Mouse (Mus musculus): ENCODE results near the gene Adamts4.

GRCm38 (mm10) chr1:171275144-171275734, 25.0 kb downstream of the Adamts4 start:
- TF ChIP-seq POLR2A (IDR thresholded peaks at IDR 0.05; ENCODE audit: low read depth, low read length): no peak
- TF ChIP-seq CTCF (conservative IDR thresholded peaks at IDR 0.05; ENCODE audit: insufficient read depth, insufficient read length, low read depth, low read length): no peak

Data from kidney, adult 2 months (tissue).